Mouse (Mus musculus) embryonic facial prominence, embryonic 15.5 days (tissue): ENCODE data around the gene Caap1. TPM values are rescaled to one million over a fixed set of nuclear protein-coding genes. Genes with fewer than 3 reads are reported as not detected.

Experiments used
- ATAC-seq: fragments of 200-750 bp; cut with Nextera tagmentation; 2 replicates; pipeline ENCODE4 v1.8.0; 2017; ENCODE audit warnings: low read depth, moderate TSS enrichment; ENCODE audit not compliant: insufficient number of reproducible peaks, low FRiP score, low TSS enrichment
- H3K27ac ChIP-seq: fragments of 300-500 bp; sonication (generic); replicated peaks from 2 replicates; pipeline ENCODE4 v1.5.1; 2015; ENCODE audit warnings: mild to moderate bottlenecking, inconsistent platforms
- H3K27me3 ChIP-seq: fragments of 300-500 bp; sonication (generic); 2 replicates; pipeline ENCODE4 v1.6.1; 2015; ENCODE audit warnings: inconsistent platforms
- H3K36me3 ChIP-seq: fragments of 300-500 bp; sonication (generic); 2 replicates; pipeline ENCODE4 v1.6.1; 2015; ENCODE audit warnings: mild to moderate bottlenecking, inconsistent platforms
- H3K4me1 ChIP-seq: fragments of 300-500 bp; sonication (generic); 2 replicates; pipeline ENCODE4 v1.6.1; 2015; ENCODE audit warnings: inconsistent platforms
- H3K4me2 ChIP-seq: fragments of 300-500 bp; sonication (generic); replicated peaks from 2 replicates; pipeline ENCODE4 v1.6.1; 2015; ENCODE audit warnings: mild to moderate bottlenecking, inconsistent platforms
- H3K4me3 ChIP-seq: fragments of 300-500 bp; sonication (generic); replicated peaks from 2 replicates; pipeline ENCODE4 v1.5.1; 2015; ENCODE audit warnings: mild to moderate bottlenecking, inconsistent platforms
- H3K9ac ChIP-seq: fragments of 300-500 bp; sonication (generic); 2 replicates; pipeline ENCODE4 v1.6.1; 2015; ENCODE audit warnings: inconsistent platforms
- H3K9me3 ChIP-seq: fragments of 300-500 bp; sonication (generic); replicated peaks from 2 replicates; pipeline ENCODE4 v1.6.1; 2016; ENCODE audit warnings: inconsistent platforms
- WGBS: fragments of 180-500 bp; shearing (Covaris S2); methylation state at CpG from one replicate; pipeline ENCODE4 v1.1.7; 2015; 5-methylcytosine and 5-hydroxymethylcytosine counted together
- polyA plus RNA-seq: library from polyadenylated mRNA; unstranded; fragments of >200 nt; fragmentation: Nextera tagmentation; extraction: Ambion mirVana; gene quantifications from 2 replicates; pipeline ENCODE4 v1.2.1, GENCODE M21; 2015

Caap1 gene
- polyA plus RNA-seq: 17.0 and 18.3 TPM in 2 replicates

- Histone ChIP-seq H3K9me3 (no peaks in the 10 kb centered on the region), H3K27ac (peak within 1 kb of the TSS; percentile 84), H3K36me3 (no peaks in the 10 kb centered on the region), H3K4me3 (peak within 1 kb of the TSS; percentile 89), H3K27me3 (no peaks in the 10 kb centered on the region), H3K4me1 (peaks cover 10% of the 10 kb centered on the region; the same call in 1 of the 2 replicates), H3K4me2 (peak within 1 kb of the TSS; percentile 49), H3K9ac (peak within 1 kb of the TSS; percentile 73)
- WGBS: under 1% methylated on average over 82 of the region's 83 CpGs
- peak; percentile 93 for ATAC-seq
Measured at GRCm38 (mm10) chr4:94556265-94557054, at the start of gene Caap1, which contains the start of gene Gm10306. Gene Caap1 (minus strand): TSS chr4:94556796. Gene Gm10306 (plus strand): TSS chr4:94556546.

- Histone ChIP-seq H3K27me3 (no peaks in the 10 kb centered on the region), H3K4me2 (no peak overlapping the region), H3K27ac (no peak overlapping the region), H3K4me3 (no peak overlapping the region), H3K36me3 (no peaks in the 10 kb centered on the region), H3K4me1 (peaks cover 13% of the 10 kb centered on the region; the same call in 1 of the 2 replicates), H3K9ac (no peak overlapping the region), H3K9me3 (no peaks in the 10 kb centered on the region)
- no peak for ATAC-seq
- WGBS: 83% methylated on average over 2 of the region's 2 CpGs
Measured at GRCm38 (mm10) chr4:94605591-94605990, 49.0 kb upstream of the Caap1 start.

DNA sequence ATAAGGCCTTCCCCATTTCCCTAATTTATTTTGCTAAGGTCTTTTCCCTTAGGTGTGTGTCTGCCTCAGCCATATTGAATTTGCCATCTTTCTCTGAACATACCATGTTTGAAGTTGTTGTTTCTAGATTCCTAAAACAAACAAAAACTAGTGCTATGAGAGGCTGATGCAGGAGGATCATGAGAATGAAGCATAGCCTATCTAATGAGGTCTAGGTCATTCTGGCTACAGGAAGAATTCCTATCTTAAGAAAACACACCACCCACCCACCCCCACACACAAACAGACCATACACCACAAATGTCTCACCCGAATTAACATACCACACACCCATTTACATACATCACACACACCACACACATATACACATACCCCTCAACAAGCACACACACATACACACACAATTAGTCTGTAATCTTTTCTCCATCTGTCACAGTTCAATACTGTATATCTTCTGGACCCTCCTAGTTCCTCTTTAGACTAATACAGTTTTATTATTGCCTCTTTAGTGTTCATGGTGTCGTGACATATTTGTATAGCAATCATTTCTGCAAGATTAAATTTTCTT is 47.9 kb upstream of the Caap1 start:
- no peaks in the 10 kb centered on the region for H3K27me3 ChIP-seq
- H3K4me1 ChIP-seq: peaks cover 13% of the 10 kb centered on the region; the same call in 1 of the 2 replicates
- no peaks in the 10 kb centered on the region for H3K9me3 ChIP-seq
- ATAC-seq: no peak
- no peak overlapping the region for H3K4me3 ChIP-seq
- WGBS: 93% methylated on average over 2 of the region's 2 CpGs
- H3K36me3 ChIP-seq: no peaks in the 10 kb centered on the region
- H3K27ac ChIP-seq: no peak overlapping the region
- H3K4me2 ChIP-seq: no peak overlapping the region
- no peak overlapping the region for H3K9ac ChIP-seq

DNA sequence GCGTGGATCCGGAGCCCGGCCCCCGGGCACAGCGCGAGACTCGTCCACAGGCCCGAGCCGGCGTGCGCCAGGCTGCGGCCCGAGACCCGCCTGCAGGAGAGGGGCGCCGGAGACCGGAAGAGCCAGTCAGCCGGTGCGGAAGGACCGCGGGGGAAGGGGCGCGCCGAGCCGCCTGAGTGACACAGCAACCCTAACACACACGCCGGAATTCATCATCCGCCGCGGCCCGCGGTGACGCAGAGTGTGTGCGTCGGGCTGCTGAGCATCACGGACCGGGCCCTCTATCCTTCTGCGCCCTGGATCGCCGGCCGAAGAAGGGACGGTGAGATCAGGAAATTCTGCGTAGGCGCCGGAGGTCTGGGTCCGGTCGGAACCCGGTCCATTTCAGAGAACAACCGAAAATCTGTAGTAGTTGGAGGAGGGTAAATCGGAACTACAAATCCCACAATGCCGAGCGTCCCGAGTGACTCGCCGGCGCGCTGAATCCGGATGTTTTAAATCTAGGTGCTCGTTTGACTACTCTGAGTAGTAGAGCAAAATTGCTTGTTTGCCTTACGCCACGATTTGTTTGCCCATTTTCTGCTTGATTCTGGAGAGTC is 46.5 kb upstream of the Caap1 start, which contains the start of gene Plaa:
Gene Plaa (minus strand): TSS at position 214 of the 599 bp plus-strand sequence.
- Histone ChIP-seq H3K9ac (peak within 1 kb of the TSS; percentile 82), H3K27me3 (no peaks in the 10 kb centered on the region), H3K4me1 (peaks cover 13% of the 10 kb centered on the region; the same call in 1 of the 2 replicates), H3K4me3 (peak within 1 kb of the TSS; percentile 84), H3K4me2 (peak within 1 kb of the TSS; percentile 75), H3K9me3 (no peaks in the 10 kb centered on the region), H3K27ac (peak within 1 kb of the TSS; percentile 93), H3K36me3 (no peaks in the 10 kb centered on the region)
- WGBS: under 1% methylated on average over 61 of the region's 61 CpGs
- ATAC-seq: peak; percentile 98

DNA sequence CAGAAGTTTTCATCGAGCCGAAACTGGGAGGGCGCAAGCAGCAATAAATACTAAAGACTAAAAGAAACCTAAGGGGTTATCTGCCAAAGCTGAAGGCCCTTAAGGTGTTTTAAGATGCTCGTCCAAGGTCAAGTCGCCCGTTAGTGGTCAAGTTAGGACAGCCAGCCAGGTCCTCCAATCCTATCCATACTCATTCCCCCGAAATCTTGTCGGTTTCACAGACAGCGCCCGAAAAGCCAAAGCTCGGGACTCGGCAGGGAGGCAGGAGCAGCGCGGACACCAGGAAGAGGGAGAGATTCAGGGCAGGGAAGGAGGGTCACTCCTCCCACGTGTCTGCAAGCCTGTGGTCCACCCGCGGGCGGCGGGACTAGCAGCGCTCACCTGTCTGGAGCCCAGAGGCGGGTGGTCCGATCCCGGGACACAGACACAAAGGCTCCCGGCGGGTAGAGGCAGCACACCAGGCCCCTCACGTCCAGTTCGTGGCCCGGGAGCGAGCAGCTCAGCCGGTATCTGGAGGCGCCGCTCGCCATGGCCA is 46.0 kb upstream of the Caap1 start:
- Histone ChIP-seq H3K4me3 (peak overlapping the region; percentile 84), H3K27ac (peak overlapping the region; percentile 93), H3K4me2 (peak overlapping the region; percentile 75), H3K9me3 (no peaks in the 10 kb centered on the region), H3K9ac (peak overlapping the region; percentile 82), H3K27me3 (no peaks in the 10 kb centered on the region), H3K4me1 (peaks cover 13% of the 10 kb centered on the region; the same call in 1 of the 2 replicates), H3K36me3 (no peaks in the 10 kb centered on the region)
- under 1% methylated on average over 33 of the region's 33 CpGs for WGBS
- ATAC-seq: peak; percentile 62

GRCm38 (mm10) chr4:94601395-94601794 is 44.8 kb upstream of the Caap1 start:
- 83% methylated on average over 4 of the region's 4 CpGs for WGBS
- H3K27ac ChIP-seq: no peak overlapping the region
- peaks cover 13% of the 10 kb centered on the region; the same call in 1 of the 2 replicates for H3K4me1 ChIP-seq
- H3K36me3 ChIP-seq: no peaks in the 10 kb centered on the region
- no peaks in the 10 kb centered on the region for H3K9me3 ChIP-seq
- peak overlapping the region; percentile 84 for H3K4me3 ChIP-seq
- no peak overlapping the region for H3K9ac ChIP-seq
- H3K27me3 ChIP-seq: no peaks in the 10 kb centered on the region
- ATAC-seq: no peak
- H3K4me2 ChIP-seq: peak overlapping the region; percentile 75; the same call in 1 of the 2 replicates

DNA sequence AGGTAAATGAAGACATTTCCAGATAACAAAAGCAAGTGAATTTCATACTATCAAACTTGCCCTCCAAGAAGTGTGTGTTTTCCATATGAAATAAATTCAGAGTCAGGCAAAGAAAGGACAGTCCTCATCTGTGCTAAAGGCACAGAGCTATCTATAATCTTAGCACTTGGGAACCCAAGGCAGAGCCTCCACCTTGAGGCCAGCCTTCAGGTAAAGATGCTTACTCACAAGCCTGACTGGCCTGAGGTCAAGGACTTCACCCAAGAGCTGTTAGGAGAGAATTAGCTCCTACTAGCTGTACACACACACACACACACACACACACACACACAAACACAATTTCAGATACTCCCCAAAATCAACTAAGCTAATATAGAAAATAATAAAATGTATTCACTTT is 36.1 kb upstream of the Caap1 start:
- Histone ChIP-seq H3K27me3 (no peaks in the 10 kb centered on the region), H3K4me3 (no peak overlapping the region), H3K9me3 (no peaks in the 10 kb centered on the region), H3K4me2 (no peak overlapping the region), H3K9ac (no peak overlapping the region), H3K4me1 (no peaks in the 10 kb centered on the region), H3K36me3 (no peaks in the 10 kb centered on the region), H3K27ac (no peak overlapping the region)
- no peak for ATAC-seq

- Histone ChIP-seq H3K27me3 (no peaks in the 10 kb centered on the region), H3K4me3 (no peak overlapping the region), H3K9ac (no peak overlapping the region), H3K36me3 (no peaks in the 10 kb centered on the region), H3K4me2 (no peak overlapping the region), H3K9me3 (no peaks in the 10 kb centered on the region), H3K4me1 (no peaks in the 10 kb centered on the region), H3K27ac (no peak overlapping the region)
- 75% methylated on average over 4 of the region's 4 CpGs for WGBS
- no peak for ATAC-seq
Measured at GRCm38 (mm10) chr4:94591765-94592381, 35.3 kb upstream of the Caap1 start.

DNA sequence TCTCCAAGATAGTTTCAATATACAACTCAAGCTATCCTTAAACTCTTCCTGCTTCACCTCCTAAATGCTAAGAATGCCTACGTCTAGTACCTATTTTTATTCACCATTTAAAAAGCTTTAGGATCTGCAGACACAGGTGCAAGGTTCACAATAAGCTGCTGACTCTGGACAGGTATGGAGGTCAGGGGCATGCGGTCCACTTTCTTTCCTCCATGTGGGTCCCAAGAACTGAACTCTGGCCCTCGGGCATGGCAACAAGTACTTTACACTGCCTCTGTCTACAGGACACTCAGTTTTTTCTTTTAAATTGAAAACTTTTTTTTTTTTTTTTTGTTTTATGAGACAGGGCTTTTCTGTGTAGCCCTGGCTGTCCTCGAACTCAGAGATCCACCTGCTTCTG is 16.1 kb upstream of the Caap1 start:
- H3K4me1 ChIP-seq: no peaks in the 10 kb centered on the region
- H3K4me3 ChIP-seq: no peak overlapping the region
- no peak for ATAC-seq
- peaks cover 22% of the 10 kb centered on the region; the same call in 1 of the 2 replicates for H3K36me3 ChIP-seq
- no peaks in the 10 kb centered on the region for H3K9me3 ChIP-seq
- no peak overlapping the region for H3K4me2 ChIP-seq
- no peak overlapping the region for H3K27ac ChIP-seq
- WGBS: 89% methylated on average over 4 of the region's 4 CpGs
- H3K9ac ChIP-seq: no peak overlapping the region
- no peaks in the 10 kb centered on the region for H3K27me3 ChIP-seq

DNA sequence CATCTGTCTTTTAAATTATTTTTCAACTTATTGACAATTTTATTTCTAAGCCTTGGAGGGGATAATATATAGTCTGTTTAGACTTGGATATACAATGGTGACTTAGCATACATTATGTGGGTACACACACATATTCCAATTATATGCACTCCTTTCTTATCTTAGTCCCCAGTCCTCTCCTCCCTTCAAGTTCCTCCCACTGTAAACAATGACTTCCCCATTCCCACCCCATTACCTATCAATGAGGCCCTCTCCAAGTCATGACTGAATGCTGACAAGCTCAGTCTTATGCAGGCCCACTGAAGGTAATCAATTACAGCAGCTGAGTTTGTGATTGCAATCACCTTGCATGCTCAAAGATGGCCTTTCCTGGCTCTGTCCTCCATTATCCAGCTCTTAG is 7.7 kb upstream of the Caap1 start:
- Histone ChIP-seq H3K4me3 (no peak overlapping the region), H3K4me1 (no peaks in the 10 kb centered on the region), H3K4me2 (no peak overlapping the region), H3K9me3 (no peaks in the 10 kb centered on the region), H3K36me3 (peaks cover 8% of the 10 kb centered on the region; the same call in 1 of the 2 replicates), H3K27me3 (no peaks in the 10 kb centered on the region), H3K9ac (no peak overlapping the region), H3K27ac (no peak overlapping the region)
- ATAC-seq: no peak
